Mouse (Mus musculus) forebrain, embryonic 14.5 days (tissue): Measurements from ENCODE around the gene Ccdc105. TPM values are rescaled to one million over a fixed set of nuclear protein-coding genes. Genes with fewer than 3 reads are reported as not detected.

Experiments used
- ATAC-seq: fragments of 200-750 bp; cut with Nextera tagmentation; 2 replicates; pipeline ENCODE4 v1.8.0; 2017; ENCODE audit warnings: mild to moderate bottlenecking, moderate library complexity
- DNase-seq: peaks from one replicate; pipeline ENCODE4 v3.0.0-alpha.2; 2015; ENCODE audit warnings: low spot score
- H3K27ac ChIP-seq: fragments of 300-500 bp; sonication (generic); 2 replicates; pipeline ENCODE4 v1.5.1; 2014; ENCODE audit warnings: low read depth, mild to moderate bottlenecking, control low read depth, low read length, moderate library complexity
- H3K27me3 ChIP-seq: fragments of 300-500 bp; sonication (generic); replicated peaks from 2 replicates; pipeline ENCODE4 v1.6.1; 2014; ENCODE audit warnings: low read length, control low read depth, mixed read lengths; ENCODE audit not compliant: control insufficient read depth, insufficient read depth
- H3K36me3 ChIP-seq: fragments of 300-500 bp; sonication (generic); 2 replicates; pipeline ENCODE4 v1.6.1; 2014; ENCODE audit warnings: low read length, control low read depth; ENCODE audit not compliant: control insufficient read depth, insufficient read depth
- H3K4me1 ChIP-seq: fragments of 300-500 bp; sonication (generic); 2 replicates; pipeline ENCODE4 v1.6.1; 2014; ENCODE audit warnings: antibody characterized with exemption, low read length, control low read depth; ENCODE audit not compliant: control insufficient read depth, insufficient read depth
- H3K4me2 ChIP-seq: fragments of 300-500 bp; sonication (generic); 2 replicates; pipeline ENCODE4 v1.6.1; 2014; ENCODE audit warnings: mild to moderate bottlenecking, control low read depth, low read length
- H3K4me3 ChIP-seq: fragments of 300-500 bp; sonication (generic); 2 replicates; pipeline ENCODE4 v1.5.1; 2014; ENCODE audit warnings: low read depth, low read length, control low read depth
- H3K9ac ChIP-seq: fragments of 300-500 bp; sonication (generic); 2 replicates; pipeline ENCODE4 v1.6.1; 2014; ENCODE audit warnings: mild to moderate bottlenecking, low read length, control low read depth, moderate library complexity
- H3K9me3 ChIP-seq: fragments of 300-500 bp; sonication (generic); replicated peaks from 2 replicates; pipeline ENCODE4 v1.6.1; 2016; ENCODE audit warnings: low read length, control low read depth, mixed read lengths; ENCODE audit not compliant: control insufficient read depth
- WGBS: fragments of 180-500 bp; shearing (Covaris S2); extraction: QIAGEN DNeasy Blood & Tissue Kit; methylation state at CpG from one replicate; pipeline ENCODE4 v1.1.7; 2014; 5-methylcytosine and 5-hydroxymethylcytosine counted together
- polyA plus RNA-seq: library from polyadenylated mRNA; unstranded; fragments of >200 nt; fragmentation: Nextera tagmentation; extraction: Ambion mirVana; gene quantifications from 2 replicates; pipeline ENCODE4 v1.2.1, GENCODE M21; 2014

Gene Ccdc105
- polyA plus RNA-seq, 1 experiment from 2014 or later = 0.24 TPM

- no peaks in the 10 kb centered on the region for H3K27me3 ChIP-seq
- H3K9me3 ChIP-seq = no peaks in the 10 kb centered on the region
- no peaks in the 10 kb centered on the region for H3K36me3 ChIP-seq
- no peak overlapping the region for H3K27ac ChIP-seq
- WGBS = 34% methylated on average over 6 of the region's 6 CpGs
- ATAC-seq (no peak), DNase-seq (peak; percentile 84)
- H3K4me2 ChIP-seq = no peak overlapping the region
- H3K9ac ChIP-seq = no peak overlapping the region
- H3K4me1 ChIP-seq = no peaks in the 10 kb centered on the region; the same call in 1 of the 2 replicates
- no peak overlapping the region for H3K4me3 ChIP-seq
Observed at GRCm38 (mm10) chr10:78756021-78756420, 3.2 kb upstream of the Ccdc105 start.

DNA sequence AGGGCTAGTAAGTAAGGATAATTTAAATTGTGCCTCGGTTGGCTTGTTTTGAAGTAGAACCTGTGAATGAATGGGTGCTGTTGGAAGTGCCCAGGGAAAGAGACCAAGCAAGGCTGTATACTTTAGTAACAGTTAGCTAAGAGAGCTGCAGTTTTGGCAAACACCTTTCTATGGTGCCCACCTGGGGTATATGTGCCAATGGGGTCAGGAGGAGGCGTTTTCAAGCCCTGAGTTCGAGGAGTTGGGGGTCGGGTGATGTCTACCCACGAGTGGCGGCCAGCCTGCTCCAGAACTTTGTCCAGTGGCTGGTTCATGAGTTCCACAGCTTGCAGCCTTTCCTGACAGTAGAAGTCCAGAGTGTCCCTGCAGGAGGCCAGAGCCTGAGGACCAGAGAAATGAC is 3.9 kb downstream of the Ccdc105 start:
- no peak overlapping the region for H3K27ac ChIP-seq
- no peaks in the 10 kb centered on the region for H3K36me3 ChIP-seq
- H3K4me2 ChIP-seq = no peak overlapping the region
- H3K9me3 ChIP-seq = no peaks in the 10 kb centered on the region
- H3K27me3 ChIP-seq = no peaks in the 10 kb centered on the region
- no peak overlapping the region for H3K4me3 ChIP-seq
- H3K4me1 ChIP-seq = peaks cover 4% of the 10 kb centered on the region
- no peak for DNase-seq
- WGBS = 85% methylated on average over 6 of the region's 6 CpGs
- ATAC-seq = no peak
- H3K9ac ChIP-seq = no peak overlapping the region

- Histone ChIP-seq H3K9me3 (no peaks in the 10 kb centered on the region), H3K4me1 (peaks cover 4% of the 10 kb centered on the region), H3K27ac (no peak overlapping the region), H3K4me2 (peak overlapping the region; percentile 49), H3K27me3 (no peaks in the 10 kb centered on the region), H3K4me3 (no peak overlapping the region), H3K9ac (no peak overlapping the region), H3K36me3 (no peaks in the 10 kb centered on the region)
- DNase-seq (no peak), ATAC-seq (no peak)
- 79% methylated on average over 13 of the region's 13 CpGs for WGBS
Observed at GRCm38 (mm10) chr10:78748161-78748560, 4.7 kb downstream of the Ccdc105 start.

DNA sequence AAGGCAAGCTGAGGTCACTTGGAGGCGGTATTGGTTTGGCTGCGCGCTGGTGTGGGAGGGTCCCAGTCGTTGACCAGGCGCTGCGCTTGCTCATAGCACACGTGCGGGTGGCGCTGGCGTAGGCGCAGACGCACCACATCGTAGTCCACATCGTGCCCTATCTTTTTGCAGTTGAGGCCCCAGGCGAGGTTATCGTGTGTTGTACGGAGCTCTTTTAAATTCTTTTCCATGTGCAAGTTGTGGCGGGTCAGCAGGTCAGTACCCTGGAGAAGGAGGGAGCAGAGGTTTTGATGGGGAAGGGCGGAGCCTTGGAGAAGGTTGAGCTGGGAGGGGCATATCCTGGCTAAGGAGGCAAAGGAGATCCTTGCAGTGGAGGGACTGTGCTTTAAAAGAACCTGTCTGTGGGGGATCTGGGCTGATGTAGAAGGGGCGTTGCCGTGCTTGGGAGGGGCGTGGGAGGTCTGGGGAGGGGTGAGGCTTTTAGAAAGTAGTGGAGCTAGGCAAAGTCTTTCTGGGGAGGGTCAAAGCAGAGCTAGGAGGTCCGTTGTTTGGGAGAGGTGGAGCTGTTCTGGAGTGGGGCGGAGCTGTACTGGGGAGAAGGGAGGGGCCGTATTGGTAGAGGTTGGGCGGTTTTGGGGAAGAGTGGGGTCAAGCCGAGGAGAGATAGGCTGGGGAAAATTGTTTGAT is 5.7 kb downstream of the Ccdc105 start:
- Histone ChIP-seq H3K9ac (peak overlapping the region; percentile 38; the same call in 1 of the 2 replicates), H3K4me3 (peak overlapping the region; percentile 28), H3K9me3 (no peaks in the 10 kb centered on the region), H3K4me1 (peaks cover 4% of the 10 kb centered on the region), H3K4me2 (peak overlapping the region; percentile 49), H3K27me3 (no peaks in the 10 kb centered on the region), H3K27ac (no peak overlapping the region), H3K36me3 (no peaks in the 10 kb centered on the region)
- DNase-seq (peak; percentile 42), ATAC-seq (peak; percentile 78)
- 2% methylated on average over 27 of the region's 27 CpGs for WGBS

GRCm38 (mm10) chr10:78745453-78746232 is 7.2 kb downstream of the Ccdc105 start:
- Histone ChIP-seq H3K27ac (no peak overlapping the region), H3K4me1 (peaks cover 4% of the 10 kb centered on the region), H3K9ac (no peak overlapping the region), H3K9me3 (no peaks in the 10 kb centered on the region), H3K27me3 (no peaks in the 10 kb centered on the region), H3K36me3 (no peaks in the 10 kb centered on the region), H3K4me2 (no peak overlapping the region), H3K4me3 (no peak overlapping the region)
- DNase-seq (no peak), ATAC-seq (no peak)
- 62% methylated on average over 4 of the region's 4 CpGs for WGBS

- H3K4me2 ChIP-seq = no peak overlapping the region
- no peaks in the 10 kb centered on the region for H3K36me3 ChIP-seq
- no peak for DNase-seq
- ATAC-seq = no peak
- no peaks in the 10 kb centered on the region for H3K9me3 ChIP-seq
- no peak overlapping the region for H3K4me3 ChIP-seq
- no peak overlapping the region for H3K9ac ChIP-seq
- H3K4me1 ChIP-seq = peaks cover 4% of the 10 kb centered on the region
- no peaks in the 10 kb centered on the region for H3K27me3 ChIP-seq
- no peak overlapping the region for H3K27ac ChIP-seq
Observed at GRCm38 (mm10) chr10:78743721-78744120, 9.1 kb downstream of the Ccdc105 start.

DNA sequence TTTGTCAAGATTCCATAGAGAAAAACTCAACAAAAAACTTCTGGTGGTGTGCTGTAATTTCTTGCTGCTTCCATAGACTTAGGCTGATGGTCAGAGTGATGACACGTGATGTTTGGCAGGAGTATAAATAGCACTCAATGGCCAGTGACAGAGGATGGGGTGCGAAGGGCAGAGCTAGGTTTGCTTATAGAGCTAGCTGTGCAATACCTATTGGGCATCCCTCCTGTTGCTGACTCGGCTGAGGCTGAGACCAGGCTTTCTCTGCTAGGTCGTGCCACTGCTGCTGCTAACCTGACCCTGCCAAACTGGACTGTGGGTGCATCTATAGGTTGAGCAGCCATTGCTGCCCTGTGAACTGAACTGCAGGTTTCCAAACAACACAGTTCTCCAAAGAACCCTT is 13.0 kb downstream of the Ccdc105 start:
- Histone ChIP-seq H3K4me1 (no peaks in the 10 kb centered on the region), H3K4me3 (no peak overlapping the region), H3K4me2 (no peak overlapping the region), H3K9me3 (no peaks in the 10 kb centered on the region), H3K36me3 (no peaks in the 10 kb centered on the region), H3K27ac (no peak overlapping the region), H3K9ac (no peak overlapping the region), H3K27me3 (no peaks in the 10 kb centered on the region)
- 80% methylated on average over 4 of the region's 4 CpGs for WGBS
- DNase-seq (no peak), ATAC-seq (no peak)

DNA sequence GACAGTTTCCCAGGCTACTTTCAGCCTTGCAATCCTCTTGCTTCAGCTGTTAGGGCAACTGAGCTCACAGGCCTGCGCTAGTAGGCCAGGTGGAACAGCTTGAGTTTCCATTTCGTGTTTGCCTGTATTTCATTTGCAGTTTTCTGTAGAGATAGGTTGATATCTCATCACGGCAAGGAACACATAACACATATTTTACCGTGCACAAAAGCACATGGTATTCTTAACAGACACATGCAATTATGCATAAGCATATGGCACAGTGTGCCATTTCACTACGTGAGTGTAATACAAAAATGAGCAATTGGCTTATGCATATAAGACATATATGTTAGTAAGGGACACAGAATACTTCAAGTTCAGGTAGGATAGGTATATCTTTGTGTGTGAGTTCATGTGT is 25.0 kb downstream of the Ccdc105 start:
- Histone ChIP-seq H3K36me3 (no peaks in the 10 kb centered on the region), H3K4me1 (no peaks in the 10 kb centered on the region; the same call in 1 of the 2 replicates), H3K27ac (no peak overlapping the region), H3K4me2 (no peak overlapping the region), H3K27me3 (no peaks in the 10 kb centered on the region), H3K4me3 (no peak overlapping the region), H3K9ac (no peak overlapping the region), H3K9me3 (no peaks in the 10 kb centered on the region)
- 71% methylated on average over 5 of the region's 5 CpGs for WGBS
- DNase-seq (peak; percentile 73), ATAC-seq (peak; percentile 76; the same call in 1 of the 2 replicates)

DNA sequence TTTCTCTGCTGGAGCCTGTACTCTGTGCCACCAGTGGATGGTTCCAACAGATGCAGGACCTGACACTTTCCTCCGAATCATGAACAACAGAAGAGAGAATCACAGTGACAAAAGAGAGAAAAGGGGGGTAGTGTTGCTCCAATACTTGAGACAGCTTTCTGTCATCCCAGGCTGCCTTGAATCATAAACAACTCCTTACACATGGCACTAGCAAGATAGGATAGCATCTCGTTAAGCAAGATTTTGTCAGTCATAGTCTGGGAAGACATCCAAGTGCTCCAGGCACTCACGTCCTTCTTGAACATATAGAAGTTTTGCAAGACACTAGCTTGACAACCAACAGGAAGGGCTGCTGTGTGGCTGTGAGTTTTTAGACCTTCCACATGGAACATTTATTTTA is 25.8 kb downstream of the Ccdc105 start:
- Histone ChIP-seq H3K36me3 (no peaks in the 10 kb centered on the region), H3K9me3 (no peaks in the 10 kb centered on the region), H3K4me2 (no peak overlapping the region), H3K4me1 (no peaks in the 10 kb centered on the region; the same call in 1 of the 2 replicates), H3K27ac (no peak overlapping the region), H3K27me3 (no peaks in the 10 kb centered on the region), H3K9ac (no peak overlapping the region), H3K4me3 (no peak overlapping the region)
- 29% methylated on average over 3 of the region's 3 CpGs for WGBS
- peak; percentile 64 for ATAC-seq
- peak; percentile 80 for DNase-seq
